ENCODE assay signal across 18 mouse cellular contexts in genomic region chr19:33188766-33189165, GRCm38 (mm10).
DNase-seq lines count a peak whose midpoint lies in the region.
"Had no signal": no experiment of that assay in that cellular context is flagged by ENCODE, and none has a peak within 500 bp of the region (broad histone marks: within the 10 kb centered on the region; RNA-seq: fewer than 3 reads in every experiment).

No protein-coding gene starts in this region.

- DNase-seq in heart, adult 8-10 months (ENCODE audit: low spot score) = peak; percentile 32
- no peak for DNase-seq in heart, adult 11 months
- DNase-seq in 416B (ENCODE audit: low read depth) (peak; percentile 79), adipocyte (ENCODE audit: low spot score) (peak; percentile 77)
- peak; percentile 9 for DNase-seq in skeletal muscle tissue, adult 2 months (ENCODE audit: low read depth, low spot score)
- DNase-seq in hindbrain, embryonic 10.5 days (ENCODE audit: low spot score) = no peak
- DNase-seq: adrenal gland, postnatal 10 days; adrenal gland, postnatal 36 days; cerebellum, adult 18-20 months; cerebellum, adult 9-10 months; cerebellum, postnatal 14 days; forebrain, postnatal 0 days; gastrocnemius, postnatal 10 days; gastrocnemius, postnatal 36 days; kidney, adult 18-20 months had no signal

- no peaks in the 10 kb centered on the region for H3K36me3 ChIP-seq in hindbrain, embryonic 10.5 days
- H3K36me3 ChIP-seq: heart, embryonic 10.5 days had no signal

- H3K9me3 ChIP-seq in hindbrain, embryonic 10.5 days = no peaks in the 10 kb centered on the region
- H3K9me3 ChIP-seq: heart, embryonic 10.5 days had no signal

- H3K4me3 ChIP-seq in hindbrain, embryonic 10.5 days = no peak overlapping the region
- H3K4me3 ChIP-seq: heart, embryonic 10.5 days had no signal

- H3K4me1 ChIP-seq in hindbrain, embryonic 10.5 days (replicated peaks) = no peaks in the 10 kb centered on the region; the same call in 1 of the 2 replicates
- H3K4me1 ChIP-seq: heart, embryonic 10.5 days had no signal

- H3K27ac ChIP-seq in hindbrain, embryonic 10.5 days = no peak overlapping the region
- H3K27ac ChIP-seq: heart, embryonic 10.5 days; hindbrain, embryonic 14.5 days; hindbrain, postnatal 0 days had no signal

- WGBS in hindbrain, embryonic 10.5 days = 78% methylated on average over 1 of the region's 1 CpGs

- H3K27me3 ChIP-seq in hindbrain, embryonic 10.5 days (ENCODE audit: insufficient read depth, poor library complexity, severe bottlenecking) = no peaks in the 10 kb centered on the region

Comparison
In these comparisons a context has a peak if more than half of its experiments do, and no peak if none do; other contexts are left out.
1. DNase-seq: peak in heart, adult 8-10 months (single experiment), 416B (single experiment), adipocyte (single experiment) and skeletal muscle tissue, adult 2 months (single experiment); none in heart, adult 11 months (single experiment) and hindbrain, embryonic 10.5 days (single experiment).